Mouse (Mus musculus) embryonic stem cell, embryonic (primary cell): ENCODE results near the gene Brms1.

Source experiments
- CTCF ChIA-PET, 4 experiments: fragments of 300-600 bp in 2 of 4; fragments of 350-600 bp in 2 of 4; sonication (Branson Sonifier 250); formaldehyde crosslinking; loops; one replicate each; lab custom pipeline; 2022; ENCODE audit warnings: inconsistent platforms in 2 of 4; lab: Charles Lee
- POLR2A ChIA-PET, 4 experiments: fragments of 300-600 bp in 2 of 4; fragments of 350-600 bp in 2 of 4; sonication (Branson Sonifier 250); formaldehyde crosslinking; loops; one replicate each; lab custom pipeline; 2022; ENCODE audit warnings: antibody characterized with exemption in 4 of 4, inconsistent platforms in 1 of 4; lab: Charles Lee

Gene Brms1

GRCm38 (mm10) chr19:5065104-5065503 lies 23.9 kb downstream of the Brms1 start:
- ChIA-PET POLR2A (interaction anchor here in 3 of 4 experiments (0.6 to 11.3 kb wide), 3 partner anchors 9 to 252 kb away, joined by 3 to 197 read pairs (median 5); partner anchors contain the start of gene Rin1 (in 1 of the 3)), CTCF (interaction anchor here in 2 of 4 experiments (1.1 kb wide), 2 partner anchors 11 to 15 kb away, joined by 3 to 4 read pairs; partner anchors contain the start of gene Rin1 (in 1 of the 2))

GRCm38 (mm10) chr19:5067040-5067799 lies 26.1 kb downstream of the Brms1 start:
- ChIA-PET POLR2A (interaction anchor here (0.6 to 11.3 kb wide), 21 partner anchors 8 to 257 kb away, joined by 3 to 197 read pairs (median 4); partner anchors contain the start of genes Yif1a (in 2 of the 4), Brms1 (in 1 of the 4) and Rin1 (in 1 of the 4)), CTCF (interaction anchor here (0.6 to 4.2 kb wide), 17 partner anchors 8 to 488 kb away, joined by 3 to 44 read pairs (median 4); partner anchors contain the start of genes Rab1b (in 1 of the 4), Rin1 (in 1 of the 4) and Yif1a (in 1 of the 4))

DNA sequence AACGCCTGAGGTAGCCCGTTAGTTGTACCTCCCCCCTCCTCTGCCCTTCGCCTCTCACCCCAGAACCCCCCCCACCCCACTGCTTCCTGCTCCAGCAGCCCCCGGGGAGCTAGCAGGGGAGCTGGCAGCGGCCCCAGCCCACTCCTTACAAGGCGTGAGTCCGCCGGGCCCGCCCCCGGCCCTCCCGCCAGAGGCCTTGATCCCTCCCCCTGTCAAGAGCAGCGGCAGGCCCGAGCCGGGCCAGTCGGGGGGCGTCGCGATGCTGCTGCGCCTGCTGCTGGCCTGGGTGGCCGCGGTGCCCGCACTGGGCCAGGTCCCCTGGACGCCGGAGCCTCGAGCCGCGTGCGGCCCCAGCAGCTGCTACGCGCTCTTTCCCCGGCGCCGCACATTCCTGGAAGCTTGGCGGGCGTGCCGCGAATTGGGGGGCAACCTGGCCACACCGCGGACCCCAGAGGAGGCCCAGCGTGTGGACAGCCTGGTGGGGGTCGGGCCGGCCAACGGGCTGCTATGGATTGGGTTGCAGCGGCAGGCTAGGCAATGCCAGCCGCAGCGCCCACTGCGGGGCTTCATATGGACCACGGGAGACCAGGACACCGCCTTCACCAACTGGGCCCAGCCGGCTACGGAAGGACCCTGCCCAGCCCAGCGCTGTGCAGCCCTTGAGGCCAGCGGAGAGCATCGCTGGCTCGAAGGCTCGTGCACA lies 26.9 kb downstream of the Brms1 start, which contains the start of gene Cd248:
Gene Cd248, plus strand, starts transcription at position 212 of the 703 bp plus-strand sequence.
- ChIA-PET CTCF (interaction anchor here (0.6 to 4.2 kb wide), 23 partner anchors 9 to 1366 kb away, joined by 3 to 44 read pairs (median 4); partner anchors contain the start of genes AC124502.3 (in 1 of the 4), B4gat1 (in 1 of the 4), Rab1b (in 1 of the 4) and Rin1 (in 1 of the 4)), POLR2A (interaction anchor here (0.6 to 11.3 kb wide), 26 partner anchors 9 to 1515 kb away, joined by 3 to 197 read pairs (median 4); partner anchors contain the start of genes Yif1a (in 2 of the 4), AC124502.3 (in 1 of the 4), B4gat1 (in 1 of the 4) and Brms1 (in 1 of the 4))

- CTCF ChIA-PET = interaction anchor here in 3 of 4 experiments (0.8 to 4.2 kb wide), 7 partner anchors 12 to 82 kb away, joined by 3 to 44 read pairs (median 4); partner anchors contain the start of genes Rin1 (in 1 of the 3) and Yif1a (in 1 of the 3)
- POLR2A ChIA-PET = interaction anchor here in 3 of 4 experiments (0.7 to 11.3 kb wide), 11 partner anchors 10 to 388 kb away, joined by 3 to 197 read pairs (median 4); partner anchors contain the start of genes AC124502.3 (in 1 of the 3), B4gat1 (in 1 of the 3), Rin1 (in 1 of the 3) and Slc29a2 (in 1 of the 3)
Observed at GRCm38 (mm10) chr19:5068570-5069234, 27.5 kb downstream of the Brms1 start.

DNA sequence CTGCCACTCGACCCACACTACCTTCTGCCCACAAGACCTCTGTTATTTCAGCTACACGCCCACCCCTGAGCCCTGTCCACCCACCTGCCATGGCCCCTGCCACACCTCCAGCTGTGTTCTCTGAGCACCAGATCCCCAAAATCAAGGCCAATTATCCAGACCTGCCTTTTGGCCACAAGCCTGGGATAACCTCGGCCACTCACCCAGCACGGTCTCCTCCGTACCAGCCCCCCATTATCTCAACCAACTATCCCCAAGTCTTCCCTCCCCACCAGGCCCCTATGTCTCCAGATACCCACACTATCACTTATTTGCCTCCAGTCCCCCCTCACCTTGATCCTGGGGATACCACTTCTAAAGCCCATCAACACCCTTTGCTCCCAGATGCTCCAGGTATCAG lies 28.3 kb downstream of the Brms1 start:
- CTCF ChIA-PET = interaction anchor here in 2 of 4 experiments (1.0 to 4.2 kb wide), 6 partner anchors 13 to 19 kb away, joined by 3 to 44 read pairs (median 4); partner anchors contain the start of genes Rin1 (in 1 of the 2) and Yif1a (in 1 of the 2)
- POLR2A ChIA-PET = interaction anchor here in 3 of 4 experiments (0.7 to 11.3 kb wide), 5 partner anchors 9 to 46 kb away, joined by 3 to 197 read pairs (median 4); partner anchors contain the start of genes Rin1 (in 1 of the 3) and Slc29a2 (in 1 of the 3)

GRCm38 (mm10) chr19:5069978-5070377 lies 28.8 kb downstream of the Brms1 start:
- ChIA-PET POLR2A (interaction anchor here in 3 of 4 experiments (0.6 to 11.3 kb wide), 5 partner anchors 10 to 46 kb away, joined by 3 to 197 read pairs (median 4); partner anchors contain the start of genes Rin1 (in 1 of the 3) and Slc29a2 (in 1 of the 3)), CTCF (interaction anchor here in 2 of 4 experiments (1.0 to 4.2 kb wide), 4 partner anchors 14 to 18 kb away, joined by 3 to 44 read pairs (median 15); partner anchors contain the start of genes Rin1 (in 1 of the 2) and Yif1a (in 1 of the 2))

DNA sequence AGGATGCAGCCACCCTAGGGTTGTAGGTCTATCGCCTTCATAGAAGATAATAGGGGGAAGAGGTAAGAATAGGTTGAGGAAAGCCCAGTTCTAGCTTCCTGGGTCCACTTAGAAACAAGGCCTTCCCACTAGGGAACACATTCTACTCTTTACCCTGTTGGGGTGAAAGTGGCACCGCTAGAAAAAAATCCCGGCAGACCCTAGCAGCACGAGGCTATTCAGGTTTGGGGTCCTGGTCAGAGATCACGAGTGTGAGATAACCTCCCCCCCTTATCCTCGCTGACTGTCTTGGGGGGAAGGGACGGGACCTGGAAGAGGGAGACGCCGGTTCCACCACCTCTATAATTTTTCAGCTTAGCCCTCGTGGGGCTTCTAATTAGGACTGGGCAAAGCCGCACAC lies 29.9 kb downstream of the Brms1 start:
- CTCF ChIA-PET = interaction anchor here (0.5 to 5.4 kb wide), 22 partner anchors 10 to 1208 kb away, joined by 3 to 201 read pairs (median 4); partner anchors contain the start of genes Yif1a (in 3 of the 4) and Rin1 (in 1 of the 4)

DNA sequence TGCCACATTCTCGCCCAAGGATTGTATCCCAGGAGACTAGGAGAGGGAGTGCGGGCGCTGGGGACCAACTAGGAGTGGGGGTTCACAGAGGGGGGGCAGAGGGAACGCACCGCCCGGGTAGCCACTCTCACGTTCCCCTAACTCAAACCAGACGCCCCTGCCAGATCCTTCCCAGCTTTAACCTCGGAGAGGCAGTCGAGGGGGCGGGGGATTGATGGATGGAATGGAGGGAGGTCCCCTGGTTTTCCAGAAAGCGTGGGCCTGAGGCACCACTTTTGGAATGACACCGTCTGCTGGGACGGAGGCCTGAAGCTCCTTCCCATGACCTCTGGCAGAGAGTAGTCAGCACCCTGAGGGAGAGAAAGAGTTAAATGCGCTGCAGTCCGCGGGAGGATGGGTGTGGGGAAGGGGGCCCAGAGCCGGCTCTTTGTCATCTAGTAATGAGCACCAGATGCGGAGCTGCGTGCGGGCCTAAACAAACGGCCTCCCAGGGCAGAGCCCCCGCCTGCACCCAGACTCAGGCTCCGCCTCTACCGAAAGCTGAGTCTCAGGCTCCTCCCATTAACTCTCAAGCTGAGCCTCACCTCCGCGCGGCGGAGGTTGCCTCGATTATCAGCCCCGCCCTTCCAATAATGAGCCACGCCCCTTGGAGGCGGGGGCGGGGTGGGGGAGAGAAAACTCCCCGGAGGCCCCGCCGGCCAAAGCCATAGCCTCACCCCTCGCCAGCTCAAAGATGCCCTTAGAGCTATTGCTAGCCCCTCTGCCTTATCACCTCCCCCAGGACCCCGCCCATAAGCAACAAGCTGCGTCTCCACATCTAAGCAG lies 30.6 kb downstream of the Brms1 start:
- CTCF ChIA-PET = interaction anchor here (0.5 to 5.4 kb wide), 56 partner anchors 10 to 1208 kb away, joined by 3 to 201 read pairs (median 4); partner anchors contain the start of genes Rin1 (in 3 of the 4), Yif1a (in 3 of the 4), Brms1 (in 2 of the 4) and AC124502.3 (in 1 of the 4)
- POLR2A ChIA-PET = interaction anchor here (0.6 to 11.3 kb wide), 80 partner anchors 9 to 740 kb away, joined by 3 to 197 read pairs (median 5); partner anchors contain the start of genes Yif1a (in 4 of the 4), AC124502.3 (in 3 of the 4), B4gat1 (in 3 of the 4) and Rin1 (in 3 of the 4)

More for the DNA sequence above, 29.9 kb downstream of the Brms1 start:
- POLR2A ChIA-PET = interaction anchor here (1.0 to 11.3 kb wide), 40 partner anchors 10 to 675 kb away, joined by 3 to 197 read pairs (median 6); partner anchors contain the start of genes Yif1a (in 4 of the 4), Rin1 (in 3 of the 4), Slc29a2 (in 2 of the 4) and AI837181 (in 1 of the 4)

- POLR2A ChIA-PET = interaction anchor here (0.6 to 11.3 kb wide), 76 partner anchors 10 to 1219 kb away, joined by 3 to 197 read pairs (median 5); partner anchors contain the start of genes Yif1a (in 4 of the 4), AC124502.3 (in 3 of the 4), B4gat1 (in 3 of the 4) and Rin1 (in 3 of the 4)
- CTCF ChIA-PET = interaction anchor here (0.5 to 5.4 kb wide), 51 partner anchors 9 to 1070 kb away, joined by 3 to 201 read pairs (median 4); partner anchors contain the start of genes Rin1 (in 3 of the 4), Yif1a (in 3 of the 4), Brms1 (in 2 of the 4) and AC124502.3 (in 1 of the 4)
Observed at GRCm38 (mm10) chr19:5072389-5073019, 31.4 kb downstream of the Brms1 start.

GRCm38 (mm10) chr19:5073028-5073427 lies 31.9 kb downstream of the Brms1 start:
- ChIA-PET CTCF (interaction anchor here in 3 of 4 experiments (0.6 to 5.4 kb wide), 31 partner anchors 9 to 1069 kb away, joined by 3 to 201 read pairs (median 7); partner anchors contain the start of genes Rin1 (in 3 of the 3), Yif1a (in 2 of the 3), AC124502.3 (in 1 of the 3) and Ap5b1 (in 1 of the 3)), POLR2A (interaction anchor here (0.6 to 11.3 kb wide), 51 partner anchors 9 to 1220 kb away, joined by 3 to 197 read pairs (median 7); partner anchors contain the start of genes AC124502.3 (in 3 of the 4), B4gat1 (in 3 of the 4), Rin1 (in 3 of the 4) and Slc29a2 (in 3 of the 4))

DNA sequence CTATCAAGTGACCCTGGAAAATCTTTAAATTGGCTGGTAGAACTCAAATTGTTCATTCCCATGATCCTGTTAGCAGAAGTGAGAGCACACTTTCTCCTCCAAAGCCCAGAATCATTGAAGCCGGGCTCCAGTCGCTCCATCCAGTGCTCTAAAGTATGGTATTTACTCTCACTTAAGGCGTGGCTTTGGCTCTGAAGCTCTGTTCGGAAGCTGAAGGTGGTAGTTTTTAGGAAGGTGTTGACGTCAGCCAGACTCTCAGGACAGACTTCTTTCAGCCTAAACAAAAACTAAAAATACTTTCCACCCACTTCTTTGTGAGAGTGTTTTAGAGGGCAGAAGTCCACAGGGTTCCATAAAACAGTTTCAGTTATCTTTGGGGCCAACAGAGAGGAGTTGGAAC lies 32.4 kb downstream of the Brms1 start:
- POLR2A ChIA-PET = interaction anchor here in 3 of 4 experiments (0.7 to 11.3 kb wide), 11 partner anchors 9 to 57 kb away, joined by 3 to 197 read pairs (median 4); partner anchors contain the start of genes Rin1 (in 2 of the 3), Yif1a (in 2 of the 3), AC124502.3 (in 1 of the 3) and B4gat1 (in 1 of the 3)
- CTCF ChIA-PET = interaction anchor here (0.6 to 5.4 kb wide), 13 partner anchors 8 to 60 kb away, joined by 3 to 201 read pairs (median 4); partner anchors contain the start of genes Rin1 (in 3 of the 4), Slc29a2 (in 1 of the 4) and Yif1a (in 1 of the 4)

GRCm38 (mm10) chr19:5079279-5079678 lies 38.1 kb downstream of the Brms1 start:
- CTCF ChIA-PET = interaction anchor here (0.8 to 4.2 kb wide), 10 partner anchors 9 to 410 kb away, joined by 3 to 17 read pairs (median 4); partner anchors contain the start of gene Yif1a (in 1 of the 4)

DNA sequence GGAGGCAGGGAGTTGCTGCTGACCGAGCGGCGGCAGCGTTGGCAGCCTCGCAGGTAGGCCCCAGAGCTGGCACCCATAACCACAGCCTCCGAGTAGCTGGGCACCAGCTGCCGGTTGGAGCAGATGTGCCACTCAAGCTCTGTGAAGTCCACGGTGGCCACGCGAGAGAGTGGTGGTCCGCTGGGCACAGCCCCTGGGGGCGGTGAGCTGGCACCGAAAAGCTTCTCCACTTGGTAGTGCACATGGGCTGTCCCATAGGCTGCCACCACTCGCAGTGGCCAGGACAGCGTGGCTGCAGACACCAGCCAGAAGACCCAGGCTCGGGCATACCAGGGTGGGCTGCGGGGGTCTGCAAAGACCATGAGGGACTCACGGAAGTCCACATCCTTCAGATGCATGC lies 40.9 kb downstream of the Brms1 start:
- ChIA-PET CTCF (interaction anchor here (1.0 to 4.2 kb wide), 13 partner anchors 9 to 69 kb away, joined by 3 to 20 read pairs (median 7); partner anchors contain the start of genes Rin1 (in 3 of the 4) and Cd248 (in 1 of the 4)), POLR2A (interaction anchor here (0.6 to 3.9 kb wide), 13 partner anchors 8 to 58 kb away, joined by 3 to 17 read pairs (median 4); partner anchors contain the start of genes Slc29a2 (in 2 of the 4), AC124502.3 (in 1 of the 4), B4gat1 (in 1 of the 4) and Cd248 (in 1 of the 4))

More at GRCm38 (mm10) chr19:5079279-5079678, 38.1 kb downstream of the Brms1 start:
- POLR2A ChIA-PET = interaction anchor here in 2 of 4 experiments (0.6 to 3.9 kb wide), 6 partner anchors 12 to 309 kb away, joined by 3 to 14 read pairs (median 4); partner anchors contain the start of gene Cd248 (in 1 of the 2)
